Mouse (Mus musculus) small intestine, adult 2 months (tissue): ENCODE results near the gene Prickle2. TPM values are rescaled to one million over a fixed set of nuclear protein-coding genes. Genes with fewer than 3 reads are reported as not detected.
A peak's percentile ranks its signal among the peaks of the same experiment; 100 is the strongest.

Experiments
- H3K27ac ChIP-seq: fragments of 200-500 bp; 2 replicates; pipeline ENCODE4 v1.5.1; 2012; ENCODE audit warnings: low read depth, low read length, control low read depth, inconsistent platforms; ENCODE audit not compliant: insufficient read depth
- H3K27me3 ChIP-seq: fragments of 200-500 bp; 2 replicates; pipeline ENCODE4 v1.6.1; 2012; ENCODE audit warnings: mild to moderate bottlenecking, moderate library complexity, low read length, inconsistent platforms; ENCODE audit not compliant: control insufficient read depth, insufficient read depth
- H3K36me3 ChIP-seq: fragments of 200-500 bp; 2 replicates; pipeline ENCODE4 v1.6.1; 2012; ENCODE audit warnings: mild to moderate bottlenecking, low read length, control low read depth, inconsistent platforms; ENCODE audit not compliant: control insufficient read depth, insufficient read depth
- H3K4me1 ChIP-seq: fragments of 200-500 bp; 2 replicates; pipeline ENCODE4 v1.6.1; 2012; ENCODE audit warnings: low read length, inconsistent platforms, mixed read lengths; ENCODE audit not compliant: control insufficient read depth, insufficient read depth, insufficient read length
- H3K4me3 ChIP-seq: fragments of 200-500 bp; 2 replicates; pipeline ENCODE4 v1.5.1; 2012; ENCODE audit warnings: low read depth, mild to moderate bottlenecking, control low read depth, inconsistent platforms, low read length, moderate library complexity
- CTCF ChIP-seq: fragments of 200-500 bp; IDR thresholded peaks from 2 replicates; pipeline ENCODE4 v1.5.1; 2012; ENCODE audit warnings: low read depth, mild to moderate bottlenecking, control low read depth, inconsistent platforms, low read length, moderate library complexity, mixed read lengths; ENCODE audit not compliant: insufficient replicate concordance, insufficient read length; ENCODE audit errors: extremely low read depth
- POLR2A ChIP-seq: fragments of 200-500 bp; IDR thresholded peaks from 2 replicates; pipeline ENCODE4 v1.6.1; 2012; ENCODE audit warnings: low read depth, mild to moderate bottlenecking, control low read depth, inconsistent platforms, low read length, moderate library complexity
- WGBS: fragments of 180-500 bp; shearing (Covaris S2); methylation state at CpG from one replicate; pipeline ENCODE4 v1.1.7; 2018; 5-methylcytosine and 5-hydroxymethylcytosine counted together
- polyA plus RNA-seq: library from polyadenylated mRNA; depleted of rRNA; stranded (reverse); fragments of >200 nt; gene quantifications from 2 replicates; pipeline ENCODE4 v1.2.3, GENCODE M21; 2012

Gene Prickle2
- polyA plus RNA-seq, 1 experiment: 1.6 TPM

- Histone ChIP-seq H3K36me3 (no peaks in the 10 kb centered on the region), H3K4me3 (no peak overlapping the region), H3K27me3 (no peaks in the 10 kb centered on the region), H3K27ac (no peak overlapping the region), H3K4me1 (no peaks in the 10 kb centered on the region)
- TF ChIP-seq POLR2A: no peak
- TF ChIP-seq CTCF: no peak
- WGBS: 39% methylated on average over 6 of the region's 6 CpGs
Observed at GRCm38 (mm10) chr6:92624306-92624705, 81.6 kb downstream of the Prickle2 start.

DNA sequence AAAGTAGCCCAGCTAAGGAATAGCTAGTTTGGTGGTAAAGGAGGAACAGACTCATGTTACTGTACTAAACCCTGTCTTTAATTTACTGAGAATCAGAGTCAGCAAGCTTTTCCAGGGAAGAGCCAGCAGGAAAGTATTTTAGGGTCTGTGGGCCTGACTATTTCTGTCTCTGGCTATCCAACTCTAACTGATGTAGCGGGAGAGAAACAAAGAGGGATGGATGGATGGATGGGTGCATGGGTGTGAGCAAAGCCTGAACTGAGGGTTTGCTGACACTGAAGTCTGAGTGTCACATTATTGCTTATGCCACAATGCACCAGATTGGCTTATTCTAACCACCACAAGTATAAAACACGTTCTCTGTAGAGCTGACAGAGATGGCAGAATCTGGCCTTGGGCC lies 88.8 kb downstream of the Prickle2 start:
- Histone ChIP-seq H3K36me3 (no peaks in the 10 kb centered on the region), H3K27me3 (no peaks in the 10 kb centered on the region), H3K4me1 (no peaks in the 10 kb centered on the region), H3K4me3 (no peak overlapping the region), H3K27ac (no peak overlapping the region)
- TF ChIP-seq POLR2A (no peak), CTCF (no peak)
- whole genome bisulfite sequencing: 59% methylated on average over 2 of the region's 2 CpGs

DNA sequence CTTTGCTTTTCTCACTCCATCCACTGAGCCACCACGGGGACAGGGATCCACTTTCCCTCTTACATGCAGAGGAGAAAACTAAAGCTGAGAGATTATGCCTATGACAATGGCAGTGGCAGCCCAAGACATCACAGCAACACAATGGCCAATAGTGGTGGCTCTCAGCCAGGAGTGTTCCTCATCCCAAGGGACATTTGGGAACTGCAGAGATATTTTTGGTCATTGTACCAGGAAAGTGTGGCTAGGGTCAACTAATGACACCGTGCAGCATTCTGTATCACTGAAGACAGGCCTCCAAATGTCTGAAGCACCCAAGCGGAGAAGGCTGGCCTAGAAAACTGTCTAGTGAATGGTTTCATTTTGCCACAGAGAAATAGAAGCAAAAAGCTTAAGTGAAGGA lies 91.2 kb downstream of the Prickle2 start:
- Histone ChIP-seq H3K4me1 (no peaks in the 10 kb centered on the region), H3K36me3 (no peaks in the 10 kb centered on the region), H3K4me3 (no peak overlapping the region), H3K27ac (no peak overlapping the region), H3K27me3 (no peaks in the 10 kb centered on the region)
- WGBS: 79% methylated on average over 3 of the region's 3 CpGs
- TF ChIP-seq CTCF (no peak), POLR2A (no peak)

DNA sequence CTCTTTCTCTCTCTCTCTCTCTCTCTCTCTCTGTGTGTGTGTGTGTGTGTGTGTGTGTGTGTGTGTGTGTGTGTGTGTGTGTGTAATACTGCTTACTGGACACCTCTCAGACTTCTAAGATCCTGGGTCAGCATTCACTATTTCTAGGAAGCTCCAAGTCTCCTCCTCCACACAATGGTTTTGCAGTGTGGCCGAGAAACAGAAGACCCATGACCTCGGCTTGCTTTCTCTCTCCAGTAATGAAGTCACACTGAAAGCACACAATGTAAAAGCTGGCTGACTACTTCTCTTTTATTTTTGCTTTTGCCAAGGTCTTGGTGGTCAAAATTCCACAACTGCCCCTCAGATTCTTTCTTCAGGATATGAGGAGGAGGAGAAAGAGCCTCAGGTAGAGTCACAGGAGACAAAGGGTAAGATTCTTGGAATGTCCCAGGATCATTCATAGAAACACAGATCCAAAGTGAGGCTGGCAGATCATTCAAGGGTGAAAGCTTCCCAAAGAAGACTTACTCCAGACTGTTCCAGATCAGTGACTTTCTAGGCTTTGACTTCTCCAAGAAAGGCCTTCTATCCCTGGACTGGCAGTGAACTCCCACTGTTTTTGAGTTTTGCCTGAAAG lies 93.7 kb downstream of the Prickle2 start:
- Histone ChIP-seq H3K4me3 (no peak overlapping the region), H3K4me1 (no peaks in the 10 kb centered on the region), H3K36me3 (no peaks in the 10 kb centered on the region), H3K27ac (no peak overlapping the region), H3K27me3 (no peaks in the 10 kb centered on the region)
- TF ChIP-seq POLR2A (no peak), CTCF (no peak)
- WGBS: 66% methylated on average over 2 of the region's 2 CpGs

GRCm38 (mm10) chr6:92609682-92610235 lies 96.2 kb downstream of the Prickle2 start:
- Histone ChIP-seq H3K27me3 (no peaks in the 10 kb centered on the region), H3K4me1 (no peaks in the 10 kb centered on the region), H3K27ac (no peak overlapping the region), H3K4me3 (no peak overlapping the region), H3K36me3 (no peaks in the 10 kb centered on the region)
- WGBS: 58% methylated on average over 9 of the region's 9 CpGs
- no peak for TF ChIP-seq CTCF
- TF ChIP-seq POLR2A: no peak

GRCm38 (mm10) chr6:92609078-92609477 lies 96.9 kb downstream of the Prickle2 start:
- H3K27ac ChIP-seq: 0 out of 2 replicates have a peak overlapping the region, but pooled peaks have one; percentile 13
- no peak for TF ChIP-seq POLR2A
- no peaks in the 10 kb centered on the region for H3K27me3 ChIP-seq
- H3K4me3 ChIP-seq: no peak overlapping the region
- H3K4me1 ChIP-seq: no peaks in the 10 kb centered on the region
- H3K36me3 ChIP-seq: no peaks in the 10 kb centered on the region
- 62% methylated on average over 3 of the region's 3 CpGs for whole genome bisulfite sequencing

- Histone ChIP-seq H3K4me1 (no peaks in the 10 kb centered on the region), H3K27ac (no peak overlapping the region), H3K4me3 (no peak overlapping the region), H3K36me3 (no peaks in the 10 kb centered on the region), H3K27me3 (no peaks in the 10 kb centered on the region)
- no peak for TF ChIP-seq POLR2A
- TF ChIP-seq CTCF: no peak
- WGBS: 46% methylated on average over 2 of the region's 2 CpGs
Observed at GRCm38 (mm10) chr6:92605156-92605555, 100.8 kb downstream of the Prickle2 start.

- Histone ChIP-seq H3K27me3 (no peaks in the 10 kb centered on the region), H3K27ac (no peak overlapping the region), H3K4me3 (no peak overlapping the region), H3K4me1 (no peaks in the 10 kb centered on the region), H3K36me3 (no peaks in the 10 kb centered on the region)
- no peak for TF ChIP-seq CTCF
- no peak for TF ChIP-seq POLR2A
- 83% methylated on average over 3 of the region's 3 CpGs for WGBS
Observed at GRCm38 (mm10) chr6:92596340-92596739, 109.6 kb downstream of the Prickle2 start.
